Mouse (Mus musculus): ENCODE measurements around the gene Chst11. TPM values are rescaled to one million over a fixed set of nuclear protein-coding genes. Genes with fewer than 3 reads are reported as not detected.

The Chst11 gene
- total RNA-seq, 2 experiments from 2014 or later: 1.3 to 3.3 TPM

DNA sequence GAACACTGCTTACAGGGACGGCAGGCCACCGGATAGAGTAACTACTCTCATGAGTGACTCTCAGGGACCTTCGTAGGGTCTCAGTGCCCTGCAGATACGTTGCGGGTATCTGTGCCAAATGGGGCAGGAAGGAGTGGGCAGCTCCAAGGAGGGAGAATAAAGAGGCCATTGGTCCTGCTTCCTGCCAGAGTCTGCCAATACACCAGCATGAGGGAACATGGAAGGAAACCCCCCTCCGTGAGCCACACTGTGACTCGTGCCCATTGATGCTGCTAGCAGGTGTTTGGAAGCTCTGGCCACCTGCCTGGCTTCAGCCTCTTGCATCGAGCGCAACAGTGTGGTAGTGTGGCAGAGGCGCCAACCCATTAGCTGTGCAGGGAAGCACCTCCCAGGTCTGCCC, 157.8 kb downstream of the Chst11 start:
- DNase-seq: no peak

DNA sequence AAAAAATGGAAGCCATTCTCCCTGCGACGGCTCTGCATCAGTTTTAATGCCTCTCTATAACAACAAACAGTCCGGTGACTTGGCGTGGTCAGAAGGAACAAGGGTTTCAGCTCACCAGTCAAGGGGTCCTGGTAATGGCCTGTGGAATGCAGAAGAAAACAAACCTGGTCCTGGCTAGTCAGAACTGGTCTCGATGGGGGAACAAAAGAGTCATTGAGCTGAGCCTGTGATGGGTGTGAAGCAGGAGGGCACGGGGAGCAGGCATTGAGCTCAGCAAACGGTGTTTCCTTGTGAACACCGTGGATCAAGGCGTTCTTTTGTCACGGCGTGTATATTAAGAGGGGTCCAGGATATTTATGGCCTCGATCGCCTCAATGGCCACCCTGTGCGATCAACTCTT, 160.5 kb downstream of the Chst11 start:
- DNase-seq: no peak

DNA sequence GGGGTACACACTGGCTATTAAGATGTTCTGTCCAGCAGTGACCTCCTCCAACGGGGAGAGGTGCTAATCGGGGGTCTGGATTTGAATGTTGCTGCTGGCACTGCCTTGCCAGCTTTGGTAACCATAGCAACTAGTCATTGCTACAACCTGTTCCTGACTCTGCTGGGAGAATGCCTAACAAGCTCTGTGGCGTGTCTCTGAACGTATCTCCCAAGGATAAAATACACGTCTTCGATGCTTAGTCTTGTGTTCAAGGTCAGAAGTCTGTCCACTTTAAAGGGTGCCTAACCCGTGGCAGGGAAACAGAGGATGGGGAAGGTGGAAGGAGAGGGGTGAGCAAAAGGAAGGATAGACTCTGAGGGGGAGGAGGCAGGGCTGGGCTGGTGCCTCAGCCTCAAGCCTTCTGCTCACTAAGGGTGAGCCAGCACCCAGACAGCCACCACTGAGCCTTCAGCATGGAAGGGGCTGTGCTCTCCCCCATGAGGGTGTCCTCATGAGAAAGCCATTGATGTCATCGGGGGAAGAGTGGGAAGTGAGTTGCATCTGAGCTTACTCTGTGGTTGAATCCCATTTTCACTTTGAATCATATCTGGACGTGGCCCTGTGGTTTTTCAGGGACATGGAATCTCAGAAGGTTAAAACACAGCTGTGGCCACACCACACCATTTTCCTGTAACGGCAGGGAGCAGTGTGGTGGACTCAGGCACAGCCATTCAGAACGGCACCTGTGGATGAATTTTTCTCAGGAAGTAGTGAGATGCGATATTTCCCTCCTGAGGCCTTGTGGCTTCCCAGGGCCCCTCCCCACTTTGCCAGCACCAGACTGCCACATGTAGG, 164.3 kb downstream of the Chst11 start:
- no peak for DNase-seq

DNA sequence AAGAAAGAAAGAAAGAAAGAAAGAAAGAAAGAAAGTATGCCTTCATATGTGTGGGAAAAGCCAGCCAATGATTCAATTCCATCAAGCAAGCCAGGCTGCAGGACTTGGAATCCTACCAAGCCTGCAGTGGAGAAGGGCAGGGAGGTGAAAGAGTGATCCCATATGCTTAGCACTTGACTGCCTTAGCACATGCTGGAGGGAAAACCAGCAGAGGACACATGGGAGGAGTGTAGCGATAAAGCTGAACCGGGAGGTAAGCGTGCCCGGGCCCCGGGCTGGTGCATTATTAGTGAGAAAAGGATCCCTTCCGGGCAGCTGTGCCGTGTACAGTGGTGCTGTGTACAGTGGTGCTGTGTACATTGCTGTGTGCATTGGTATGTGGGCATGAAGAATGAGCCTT, 165.3 kb downstream of the Chst11 start:
- DNase-seq: no peak

DNA sequence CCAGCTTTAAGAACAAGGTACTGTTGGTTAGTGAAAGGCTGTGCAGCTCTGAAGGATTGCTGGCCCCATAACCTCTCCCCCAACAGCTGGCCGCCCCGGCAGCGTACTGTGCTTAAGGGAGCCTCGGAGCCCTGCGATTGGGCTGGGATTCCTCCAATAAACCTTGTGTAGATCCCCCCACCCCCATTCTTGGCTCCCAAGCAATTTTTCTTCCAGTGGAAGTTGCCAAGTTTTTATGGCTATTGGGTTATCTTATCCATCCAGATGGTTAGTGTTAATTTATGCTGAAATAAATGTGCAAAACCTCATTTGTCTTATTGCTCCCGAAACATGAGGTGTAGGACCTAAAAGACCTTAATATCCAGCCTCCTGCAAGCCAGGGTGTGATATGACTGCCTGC, 166.1 kb downstream of the Chst11 start:
- DNase-seq: peak; percentile 29

DNA sequence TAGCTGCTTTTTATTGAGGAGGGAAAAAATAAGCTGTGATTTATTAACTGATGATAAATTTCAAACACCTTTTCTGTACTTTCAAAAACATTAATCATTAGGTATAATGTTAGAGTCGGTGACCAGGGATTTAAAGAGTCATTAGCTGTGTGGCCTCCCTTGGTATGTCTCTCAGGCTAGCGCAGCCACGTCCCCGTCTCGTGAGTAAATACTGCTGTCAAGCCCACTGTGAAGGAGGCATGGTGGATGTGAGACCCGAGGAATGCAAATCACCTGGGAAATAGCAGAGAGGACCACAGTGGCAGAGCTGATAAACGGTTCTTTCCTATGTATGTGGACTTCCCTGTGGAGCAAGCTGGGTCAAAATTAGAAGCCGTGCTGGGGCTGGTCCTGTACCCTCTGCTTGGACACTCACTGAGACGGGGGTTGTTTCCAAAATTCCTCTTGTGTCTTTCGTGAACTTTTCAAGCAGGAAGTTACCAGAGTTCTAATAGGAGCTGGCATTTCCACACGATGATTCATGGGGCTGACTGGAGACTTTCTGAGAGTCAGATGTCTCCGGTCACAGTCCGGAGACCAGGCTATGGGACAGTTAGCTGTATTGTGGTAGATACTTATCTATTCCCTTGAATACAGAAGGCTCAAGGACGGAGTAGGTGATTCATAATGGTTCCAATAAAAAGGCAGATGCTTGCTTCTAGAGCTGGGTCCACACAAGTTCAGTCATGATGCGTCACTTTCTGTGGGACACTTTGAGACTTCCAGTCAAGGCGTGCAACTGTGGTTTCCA, 166.8 kb downstream of the Chst11 start:
- no peak for DNase-seq

DNA sequence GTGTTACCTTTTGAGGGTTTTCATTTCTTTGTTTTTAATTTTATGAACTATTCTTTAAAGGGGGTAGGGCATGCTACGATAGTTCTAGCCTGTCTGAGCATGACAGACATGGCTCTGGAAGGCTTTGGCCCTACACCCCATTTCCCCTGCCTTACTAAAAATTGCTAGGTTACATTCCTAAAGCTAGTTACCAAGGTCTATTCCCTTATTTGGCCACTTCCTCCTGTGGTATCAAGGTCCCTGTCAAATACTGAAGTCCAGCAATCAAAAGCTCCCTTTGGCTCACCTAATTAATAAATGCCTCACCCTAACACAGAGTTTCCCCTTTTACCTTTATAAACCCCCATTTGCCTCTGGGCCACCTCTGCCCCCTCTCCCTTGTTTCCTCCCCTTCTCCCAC, 167.4 kb downstream of the Chst11 start:
- no peak for DNase-seq

DNA sequence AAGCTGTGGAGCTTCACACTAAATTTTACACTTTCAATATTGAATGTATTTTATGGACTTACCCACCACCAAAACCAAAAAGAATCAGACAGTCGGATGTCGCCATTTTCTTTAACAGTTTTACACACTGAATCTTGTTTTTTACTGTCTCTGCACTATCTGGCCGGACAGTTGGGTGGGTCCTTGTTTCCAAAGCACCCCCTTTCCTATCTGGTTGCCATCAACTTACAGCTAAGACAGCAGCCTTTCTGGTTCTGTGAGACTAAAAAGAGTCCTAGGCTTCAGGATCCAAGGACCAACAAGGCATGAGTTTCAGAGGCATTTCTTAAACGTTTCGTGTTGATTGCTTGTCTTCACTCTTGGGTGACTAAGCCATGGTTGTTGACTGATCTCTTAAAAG, 168.1 kb downstream of the Chst11 start:
- DNase-seq: no peak

DNA sequence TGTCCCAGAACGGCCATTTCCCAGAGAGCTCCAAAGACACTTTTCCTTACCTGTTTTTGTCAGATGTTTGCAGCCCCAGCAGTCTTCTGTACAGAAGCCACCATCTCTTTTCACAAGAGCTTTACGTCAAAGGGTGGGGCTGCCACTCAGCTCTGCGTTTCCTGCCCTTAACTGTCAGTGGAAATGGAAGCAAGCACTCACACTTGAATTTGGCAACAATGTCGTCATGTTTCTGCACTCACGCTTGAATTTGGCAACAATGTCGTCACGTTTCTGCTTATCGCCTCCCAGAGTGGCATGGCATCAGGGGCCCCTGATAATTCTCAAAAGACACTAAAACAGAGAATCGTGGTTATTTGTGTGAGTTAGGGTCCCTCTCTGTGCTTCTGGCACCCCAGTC, 168.6 kb downstream of the Chst11 start:
- DNase-seq: no peak

DNA sequence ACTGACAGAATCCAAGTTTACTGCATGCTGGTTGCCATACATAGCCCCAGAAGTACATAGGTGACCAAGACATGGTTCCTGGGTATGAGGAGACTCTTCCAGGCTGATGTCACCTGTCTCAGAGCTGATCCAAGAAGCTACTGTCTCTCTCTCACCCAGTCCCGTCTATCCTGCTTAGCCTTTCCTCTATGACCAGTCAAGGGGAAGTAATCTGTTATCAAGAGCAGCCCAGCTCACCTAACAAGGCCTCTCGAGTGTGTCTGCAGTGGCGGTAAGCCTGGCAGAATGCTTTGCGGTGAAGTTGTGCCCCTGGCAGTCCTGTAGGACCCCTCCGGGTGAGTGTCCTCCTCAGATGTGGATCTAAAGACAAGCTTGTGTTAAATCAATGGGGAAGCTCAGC, 172.0 kb downstream of the Chst11 start:
- DNase-seq: no peak

DNA sequence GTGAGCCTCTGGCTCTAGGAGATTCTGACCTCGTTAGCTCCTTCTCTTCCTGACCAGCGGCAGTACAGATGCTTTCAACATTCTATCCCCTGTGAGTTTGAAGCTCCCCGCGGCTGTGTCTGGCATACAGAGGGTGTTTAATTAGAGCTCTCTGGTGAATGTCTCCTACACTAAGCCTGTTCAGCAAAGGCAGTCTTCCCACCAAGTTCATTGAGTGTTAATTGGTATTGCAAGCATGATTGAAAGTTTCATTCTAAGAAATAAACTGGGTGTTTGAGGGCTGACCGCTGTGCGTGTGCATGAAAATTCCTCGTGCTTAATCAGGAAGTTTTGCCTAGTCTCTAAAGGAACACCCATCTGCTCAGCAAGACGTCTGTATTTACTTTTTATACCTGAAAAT, 173.0 kb downstream of the Chst11 start:
- no peak for DNase-seq

DNA sequence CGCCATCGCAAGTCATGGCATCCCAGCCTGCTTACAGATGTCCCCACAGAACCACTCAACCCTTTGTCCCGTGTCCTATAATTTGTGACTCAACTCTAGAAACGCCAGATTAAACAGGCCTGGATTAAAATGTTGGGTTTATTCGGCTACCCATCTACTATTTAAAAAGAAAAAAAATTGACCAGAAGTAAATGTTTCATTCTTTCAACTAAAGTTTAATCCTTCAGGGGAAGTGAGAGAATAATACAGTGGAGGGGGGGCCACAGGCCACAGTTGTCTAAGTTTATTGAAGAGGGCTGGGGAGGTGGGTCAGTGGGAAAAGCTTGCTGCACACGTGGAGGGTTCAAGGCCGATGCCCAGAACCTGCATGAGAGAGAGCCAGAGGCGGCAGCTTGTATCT, 173.9 kb downstream of the Chst11 start:
- DNase-seq: no peak

DNA sequence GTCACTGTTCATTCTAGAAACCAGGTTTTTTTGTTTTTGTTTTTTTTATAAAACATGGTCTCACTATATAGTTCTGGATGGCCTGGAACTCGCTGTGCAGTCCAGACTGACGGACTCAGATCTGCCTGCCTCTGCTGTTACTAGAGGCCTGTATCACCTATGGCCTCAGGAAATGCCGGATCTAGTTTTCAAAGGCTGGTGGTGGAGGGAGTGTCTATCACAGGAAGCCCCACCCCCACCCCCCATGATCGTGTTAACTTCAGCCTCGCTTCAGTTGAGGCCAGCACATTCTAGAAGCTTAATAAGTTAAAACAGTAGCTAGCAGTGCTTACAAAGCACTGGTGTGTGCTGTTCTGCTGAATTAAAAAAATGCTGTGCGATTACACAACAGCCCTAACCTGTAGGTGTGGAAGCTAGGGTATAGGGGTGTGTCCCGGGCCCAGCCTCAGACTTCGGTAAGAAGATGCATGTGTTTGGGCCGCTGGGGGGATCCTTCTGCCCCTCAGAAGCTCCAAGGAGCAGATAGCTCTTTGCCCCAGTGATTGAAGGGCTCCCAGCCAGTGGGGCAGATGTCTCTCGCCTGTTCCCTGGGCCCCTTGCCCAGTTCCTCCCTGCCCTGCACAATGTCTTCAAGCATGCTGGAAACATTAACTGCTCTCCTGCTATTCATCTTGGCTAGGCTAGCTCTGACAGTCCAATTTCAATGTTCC, 176.5 kb downstream of the Chst11 start:
- peak; percentile 72 for DNase-seq

DNA sequence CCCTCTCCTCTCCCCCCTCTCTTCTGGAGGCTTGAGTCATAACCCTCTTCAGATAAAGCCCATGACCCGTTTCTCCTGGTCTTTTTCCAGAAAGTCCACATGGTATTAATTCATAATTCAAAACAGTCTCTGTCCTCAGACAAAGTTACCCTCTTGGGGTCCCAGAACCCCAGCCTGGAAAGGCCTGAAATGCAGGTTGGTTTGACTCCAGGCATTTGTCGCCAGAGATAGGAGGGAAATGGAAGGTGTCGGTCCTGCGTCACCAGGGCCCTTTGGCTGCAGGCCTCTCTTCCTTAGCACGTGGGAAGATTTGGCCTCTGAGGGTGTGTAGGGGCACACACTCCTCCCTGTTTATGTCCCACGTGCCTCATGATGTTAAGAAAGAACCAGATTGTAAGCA, 178.6 kb downstream of the Chst11 start:
- no peak for DNase-seq

DNA sequence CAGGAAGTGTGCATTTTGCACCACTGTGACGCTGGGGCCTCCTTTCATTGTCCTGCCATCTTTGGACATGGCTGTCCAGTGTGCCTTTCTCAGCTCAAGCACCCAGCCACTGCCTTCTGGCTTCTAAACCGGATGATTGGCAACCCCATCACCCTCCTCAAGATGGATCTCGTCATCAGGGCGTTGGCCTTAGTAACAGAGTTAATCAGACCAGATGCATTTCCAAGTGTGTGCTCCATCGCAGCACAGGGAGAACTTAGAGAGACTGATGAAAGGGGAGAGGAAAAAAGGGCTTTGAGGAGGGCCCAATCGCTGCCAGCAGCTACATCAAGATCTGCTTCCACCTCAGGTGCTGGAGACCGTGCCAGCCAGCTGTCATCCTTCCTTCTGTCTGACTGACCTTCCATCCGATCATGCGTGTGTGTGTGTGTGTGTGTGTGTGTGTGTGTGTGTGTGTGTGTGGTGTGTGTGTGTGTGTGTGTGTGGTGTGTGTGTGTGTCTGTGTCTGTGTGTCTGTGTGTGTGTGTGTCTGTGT, 179.7 kb downstream of the Chst11 start:
- no peak for DNase-seq

DNA sequence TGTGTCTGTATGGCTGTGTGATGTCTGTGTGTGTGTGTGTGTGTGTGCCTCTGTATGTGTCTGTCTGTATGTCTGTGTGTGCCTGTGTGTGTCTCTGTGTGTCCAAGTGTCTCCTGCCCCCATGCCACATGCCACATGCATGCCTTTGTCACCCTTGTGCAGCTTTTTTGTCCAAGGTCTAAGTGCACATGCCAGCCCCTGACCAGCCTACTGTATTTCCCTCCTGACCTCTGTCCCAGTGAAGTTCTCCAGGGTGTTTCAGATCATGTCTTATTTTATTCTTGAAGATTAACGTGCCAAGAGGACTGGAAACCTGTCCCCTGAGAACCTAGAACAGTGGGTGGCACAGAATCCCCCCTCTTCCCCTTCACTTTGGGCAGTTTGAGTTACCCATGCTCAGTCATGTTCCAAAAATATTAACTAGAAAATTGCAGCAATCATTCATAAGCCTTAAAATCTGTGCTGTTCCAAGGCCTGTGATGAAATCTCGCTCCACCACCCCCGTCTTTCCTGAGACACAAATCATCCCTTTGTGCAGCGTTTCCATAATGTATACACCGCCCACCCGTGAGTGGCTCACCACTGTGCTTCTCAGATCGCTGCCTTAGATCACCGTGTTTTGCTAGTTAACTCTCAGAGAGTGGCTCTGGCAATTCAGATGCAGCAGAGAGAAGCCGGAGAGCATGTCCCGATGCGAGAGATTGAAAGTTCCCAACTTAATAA, 180.4 kb downstream of the Chst11 start:
- no peak for DNase-seq

DNA sequence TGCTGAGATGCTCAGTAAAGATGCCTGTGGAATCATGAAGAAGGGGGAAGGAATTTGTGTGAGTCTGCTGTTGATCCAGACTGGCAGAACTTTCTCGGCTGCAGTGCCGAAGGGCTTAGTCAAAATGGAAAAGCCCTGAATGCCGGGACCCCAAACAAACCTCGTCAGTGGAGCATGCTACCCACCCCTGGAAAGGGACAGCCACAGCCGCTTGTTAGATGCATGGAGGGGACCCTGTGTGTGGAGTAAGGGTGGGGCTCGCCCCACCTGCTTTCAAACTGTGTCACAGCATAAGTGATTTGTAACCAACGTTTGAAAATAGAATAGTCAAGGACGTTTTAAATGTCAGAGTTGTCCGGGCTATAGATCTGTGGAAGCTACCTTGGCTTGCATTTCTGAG, 181.0 kb downstream of the Chst11 start:
- no peak for DNase-seq

DNA sequence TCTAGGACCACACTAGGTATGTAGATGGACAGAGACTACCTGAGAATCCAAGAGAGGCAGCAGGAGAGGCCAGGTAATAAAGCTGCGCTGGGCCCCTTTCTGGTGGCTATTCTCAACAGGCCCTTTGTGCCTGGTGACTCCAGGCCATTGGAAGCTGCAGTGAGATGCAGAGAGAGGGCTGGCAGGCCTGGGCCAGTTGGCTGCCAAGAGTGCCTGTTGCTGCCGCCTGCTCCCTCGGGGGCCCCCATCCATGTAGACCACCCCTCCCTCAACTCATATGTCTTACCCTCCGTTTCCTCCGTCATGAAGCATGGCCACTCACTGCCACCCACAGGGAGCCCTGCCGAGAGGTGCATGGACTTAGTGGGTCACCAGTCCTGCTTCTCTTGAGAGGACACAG, 182.2 kb downstream of the Chst11 start:
- DNase-seq: no peak

DNA sequence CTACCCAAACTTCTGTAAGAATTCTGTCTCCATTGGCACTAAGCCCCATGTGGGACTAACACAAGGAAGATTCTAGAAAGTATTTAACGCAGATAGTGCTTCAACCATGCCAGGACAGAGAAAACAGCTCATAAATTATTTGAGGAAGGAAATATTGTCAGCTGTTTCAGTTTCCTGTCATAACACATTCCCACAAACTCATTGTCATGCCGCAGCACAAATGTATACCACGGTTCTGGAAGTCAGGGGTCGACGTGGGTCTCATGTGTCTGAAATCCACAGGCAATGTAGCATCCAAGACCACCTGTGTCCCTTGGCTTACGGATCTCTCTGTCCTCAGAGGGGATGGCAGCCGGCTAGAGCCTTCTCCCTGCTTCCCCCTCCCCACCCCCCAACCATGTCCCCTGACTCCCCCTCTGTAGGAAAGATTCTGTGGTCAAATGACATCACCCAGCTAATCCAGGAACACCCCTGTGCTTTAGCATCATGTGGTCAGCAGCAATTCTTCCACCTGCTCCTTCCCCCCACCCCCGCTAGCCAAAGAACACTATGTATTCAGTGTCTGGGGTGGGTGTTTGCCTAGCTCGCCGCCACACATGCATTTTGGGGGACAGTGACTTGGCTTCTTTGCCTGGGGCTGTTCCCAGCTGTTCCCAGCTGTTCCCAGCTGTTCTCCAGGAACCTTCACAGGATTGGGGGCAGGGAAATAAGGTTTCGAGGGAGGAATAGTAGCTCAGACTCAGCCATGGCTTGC, 183.2 kb downstream of the Chst11 start:
- DNase-seq: no peak

DNA sequence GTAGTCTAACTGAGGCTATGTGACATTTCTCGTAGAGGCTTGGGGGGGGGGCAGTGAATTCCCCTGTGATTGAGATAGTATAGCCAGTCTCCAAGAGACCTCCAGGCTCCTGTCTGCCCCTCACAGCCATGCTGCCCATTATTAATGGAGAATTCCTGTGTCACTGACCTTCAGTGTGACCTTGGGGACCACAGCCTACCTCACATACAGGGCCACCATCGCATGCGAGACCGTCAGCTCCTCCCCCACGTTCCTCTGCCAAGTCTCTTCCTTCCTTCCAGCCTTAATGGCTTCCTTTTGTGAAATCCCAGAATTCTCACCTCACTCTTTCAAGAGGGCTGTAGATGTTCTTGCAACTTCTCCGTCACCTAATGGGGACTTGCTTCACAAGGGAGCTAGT, 184.3 kb downstream of the Chst11 start:
- DNase-seq: no peak

DNA sequence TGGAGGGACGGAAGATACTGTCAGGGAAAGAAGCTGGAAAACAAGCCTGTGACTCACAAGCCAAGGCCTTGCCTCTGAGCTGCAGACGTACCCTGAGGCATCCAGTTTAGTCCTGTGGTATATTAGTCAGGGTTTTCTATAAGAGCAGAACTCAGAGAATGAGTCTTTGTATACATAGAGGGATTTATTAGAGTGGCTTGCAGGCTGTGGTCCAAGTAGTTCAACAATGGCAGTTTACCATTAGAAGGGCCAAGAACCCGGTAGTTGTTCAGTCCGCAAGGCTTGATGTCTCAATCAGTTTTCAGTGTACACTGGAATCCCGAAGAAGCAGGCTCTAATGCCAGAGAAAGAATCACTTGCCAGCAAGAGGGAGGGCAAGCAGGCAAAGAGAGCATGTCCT, 192.9 kb downstream of the Chst11 start:
- DNase-seq: no peak

All from gastrocnemius, postnatal 10 days (tissue).